Mouse (Mus musculus) hindbrain, embryonic 12.5 days (tissue): ENCODE measurements at regions not wholly inside any gene's neighbourhood (a gene's known extent, or its start where the extent isn't known, plus 50 kb on each side); places are given as distances from the start of the nearest gene placed in this dataset.
"Not testable (repeated sequence)": the region's sequence is repeated elsewhere in the genome, so short reads cannot be mapped to it uniquely, and the experiment has no call there.

Experiments
- ATAC-seq: fragments of 200-750 bp; cut with Nextera tagmentation; 2 replicates; pipeline ENCODE4 v1.8.0; 2017; ENCODE audit warnings: moderate TSS enrichment; ENCODE audit not compliant: low FRiP score
- H3K27ac ChIP-seq: fragments of 300-500 bp; sonication (generic); 2 replicates; pipeline ENCODE4 v1.5.1; 2016; ENCODE audit warnings: mild to moderate bottlenecking
- H3K27me3 ChIP-seq: fragments of 300-500 bp; sonication (generic); 2 replicates; pipeline ENCODE4 v1.6.1; 2016; ENCODE audit warnings: mild to moderate bottlenecking
- H3K36me3 ChIP-seq: fragments of 300-500 bp; sonication (generic); 2 replicates; pipeline ENCODE4 v1.6.1; 2016; ENCODE audit warnings: mild to moderate bottlenecking
- H3K4me1 ChIP-seq: fragments of 300-500 bp; sonication (generic); 2 replicates; pipeline ENCODE4 v1.6.1; 2016
- H3K4me2 ChIP-seq: fragments of 300-500 bp; sonication (generic); replicated peaks from 2 replicates; pipeline ENCODE4 v1.6.1; 2016; ENCODE audit warnings: mild to moderate bottlenecking
- H3K4me3 ChIP-seq: fragments of 300-500 bp; sonication (generic); 2 replicates; pipeline ENCODE4 v1.5.1; 2016; ENCODE audit warnings: mild to moderate bottlenecking
- H3K9ac ChIP-seq: fragments of 300-500 bp; sonication (generic); 2 replicates; pipeline ENCODE4 v1.6.1; 2016; ENCODE audit warnings: mild to moderate bottlenecking, moderate library complexity
- H3K9me3 ChIP-seq: fragments of 300-500 bp; sonication (generic); replicated peaks from 2 replicates; pipeline ENCODE4 v1.6.1; 2016; ENCODE audit warnings: mild to moderate bottlenecking
- WGBS: fragments of 180-500 bp; shearing (Covaris S2); methylation state at CpG from one replicate; pipeline ENCODE4 v1.1.7; 2016; 5-methylcytosine and 5-hydroxymethylcytosine counted together

- Histone ChIP-seq H3K36me3 (no peaks in the 10 kb centered on the region), H3K27ac (no peak overlapping the region), H3K4me2 (no peak overlapping the region), H3K4me1 (peaks cover 10% of the 10 kb centered on the region), H3K4me3 (no peak overlapping the region), H3K27me3 (no peaks in the 10 kb centered on the region), H3K9me3 (no peaks in the 10 kb centered on the region), H3K9ac (no peak overlapping the region)
- ATAC-seq: no peak
- 86% methylated on average over 5 of the region's 5 CpGs for WGBS
Measured at GRCm38 (mm10) chr7:73031407-73031806, 343.9 kb upstream of the Rgma start.

- Histone ChIP-seq H3K9me3 (no peaks in the 10 kb centered on the region), H3K9ac (no peak overlapping the region), H3K27ac (peak overlapping the region; percentile 50; the same call in 1 of the 2 replicates), H3K36me3 (no peaks in the 10 kb centered on the region), H3K4me1 (peaks cover 10% of the 10 kb centered on the region), H3K27me3 (no peaks in the 10 kb centered on the region), H3K4me2 (peak overlapping the region; percentile 21), H3K4me3 (no peak overlapping the region)
- WGBS: 71% methylated on average over 23 of the region's 23 CpGs
- peak; percentile 46 for ATAC-seq
Measured at GRCm38 (mm10) chr7:73032316-73032980, 342.9 kb upstream of the Rgma start.

GRCm38 (mm10) chr7:73036801-73037555 is 338.3 kb upstream of the Rgma start:
- H3K27me3 ChIP-seq: no peaks in the 10 kb centered on the region
- no peaks in the 10 kb centered on the region for H3K36me3 ChIP-seq
- H3K4me1 ChIP-seq: peaks cover 8% of the 10 kb centered on the region
- no peak for ATAC-seq
- no peak overlapping the region for H3K4me2 ChIP-seq
- no peaks in the 10 kb centered on the region for H3K9me3 ChIP-seq
- 67% methylated on average over 20 of the region's 20 CpGs for WGBS
- no peak overlapping the region for H3K4me3 ChIP-seq
- no peak overlapping the region for H3K27ac ChIP-seq
- no peak overlapping the region for H3K9ac ChIP-seq

GRCm38 (mm10) chr7:73037638-73038037 is 337.7 kb upstream of the Rgma start:
- Histone ChIP-seq H3K9ac (no peak overlapping the region), H3K27me3 (no peaks in the 10 kb centered on the region), H3K4me2 (no peak overlapping the region), H3K36me3 (no peaks in the 10 kb centered on the region), H3K27ac (no peak overlapping the region), H3K9me3 (no peaks in the 10 kb centered on the region), H3K4me1 (peaks cover 3% of the 10 kb centered on the region; the same call in 1 of the 2 replicates), H3K4me3 (no peak overlapping the region)
- WGBS: 94% methylated on average over 9 of the region's 9 CpGs
- ATAC-seq: no peak

GRCm38 (mm10) chr7:73039921-73040320 is 335.4 kb upstream of the Rgma start:
- no peak overlapping the region for H3K9ac ChIP-seq
- no peak overlapping the region for H3K27ac ChIP-seq
- 92% methylated on average over 4 of the region's 4 CpGs for WGBS
- H3K4me2 ChIP-seq: no peak overlapping the region
- no peaks in the 10 kb centered on the region for H3K9me3 ChIP-seq
- H3K4me3 ChIP-seq: no peak overlapping the region
- no peaks in the 10 kb centered on the region for H3K36me3 ChIP-seq
- ATAC-seq: no peak
- no peaks in the 10 kb centered on the region for H3K4me1 ChIP-seq
- no peaks in the 10 kb centered on the region for H3K27me3 ChIP-seq

- no peak for ATAC-seq
Measured at GRCm38 (mm10) chr7:73044316-73044715, 331.0 kb upstream of the Rgma start.

GRCm38 (mm10) chr7:73055891-73056290 is 319.4 kb upstream of the Rgma start:
- ATAC-seq: no peak
- Histone ChIP-seq H3K4me3 (no peak overlapping the region), H3K9me3 (no peaks in the 10 kb centered on the region), H3K27me3 (no peaks in the 10 kb centered on the region), H3K27ac (no peak overlapping the region), H3K4me1 (no peaks in the 10 kb centered on the region), H3K36me3 (no peaks in the 10 kb centered on the region), H3K9ac (no peak overlapping the region), H3K4me2 (no peak overlapping the region)
- WGBS: 95% methylated on average over 2 of the region's 2 CpGs

More at GRCm38 (mm10) chr7:73044316-73044715, 331.0 kb upstream of the Rgma start:
- Histone ChIP-seq H3K36me3 (no peaks in the 10 kb centered on the region), H3K4me1 (no peaks in the 10 kb centered on the region), H3K27me3 (no peaks in the 10 kb centered on the region), H3K9ac (no peak overlapping the region), H3K4me2 (no peak overlapping the region), H3K27ac (no peak overlapping the region), H3K9me3 (no peaks in the 10 kb centered on the region), H3K4me3 (no peak overlapping the region)
- WGBS: 85% methylated on average over 3 of the region's 3 CpGs

GRCm38 (mm10) chr7:73063556-73063955 is 311.8 kb upstream of the Rgma start:
- H3K4me1 ChIP-seq: no peaks in the 10 kb centered on the region
- H3K9ac ChIP-seq: no peak overlapping the region
- WGBS: 81% methylated on average over 3 of the region's 3 CpGs
- H3K4me2 ChIP-seq: no peak overlapping the region
- no peaks in the 10 kb centered on the region for H3K27me3 ChIP-seq
- H3K36me3 ChIP-seq: no peaks in the 10 kb centered on the region
- no peak overlapping the region for H3K4me3 ChIP-seq
- no peak overlapping the region for H3K27ac ChIP-seq
- H3K9me3 ChIP-seq: no peaks in the 10 kb centered on the region
- ATAC-seq: no peak

- H3K27me3 ChIP-seq: no peaks in the 10 kb centered on the region
- H3K27ac ChIP-seq: no peak overlapping the region
- H3K9ac ChIP-seq: no peak overlapping the region
- no peaks in the 10 kb centered on the region for H3K4me1 ChIP-seq
- H3K4me3 ChIP-seq: no peak overlapping the region
- H3K36me3 ChIP-seq: no peaks in the 10 kb centered on the region
- no peak overlapping the region for H3K4me2 ChIP-seq
- WGBS: 76% methylated on average over 1 of the region's 1 CpGs
- no peaks in the 10 kb centered on the region for H3K9me3 ChIP-seq
- ATAC-seq: no peak
Measured at GRCm38 (mm10) chr7:73068534-73068933, 306.8 kb upstream of the Rgma start.

GRCm38 (mm10) chr7:73069352-73069751 is 306.0 kb upstream of the Rgma start:
- Histone ChIP-seq H3K27ac (no peak overlapping the region), H3K4me1 (no peaks in the 10 kb centered on the region)
- no peak for ATAC-seq

GRCm38 (mm10) chr7:73075391-73075790 is 299.9 kb upstream of the Rgma start:
- not testable (repeated sequence) for H3K4me1 ChIP-seq, H3K9me3 ChIP-seq, H3K4me2 ChIP-seq, H3K9ac ChIP-seq, ATAC-seq, H3K27me3 ChIP-seq, H3K27ac ChIP-seq, H3K4me3 ChIP-seq, H3K36me3 ChIP-seq
- 92% methylated on average over 7 of the region's 7 CpGs for WGBS

More at GRCm38 (mm10) chr7:73069352-73069751, 306.0 kb upstream of the Rgma start:
- H3K27me3 ChIP-seq: no peaks in the 10 kb centered on the region
- H3K4me2 ChIP-seq: no peak overlapping the region
- WGBS: 79% methylated on average over 4 of the region's 4 CpGs
- H3K9ac ChIP-seq: no peak overlapping the region
- no peaks in the 10 kb centered on the region for H3K9me3 ChIP-seq
- H3K4me3 ChIP-seq: no peak overlapping the region
- no peaks in the 10 kb centered on the region for H3K36me3 ChIP-seq

- no peak overlapping the region for H3K9ac ChIP-seq
Measured at GRCm38 (mm10) chr7:73087496-73088185, 287.7 kb upstream of the Rgma start.

More at GRCm38 (mm10) chr7:73087496-73088185, 287.7 kb upstream of the Rgma start:
- no peaks in the 10 kb centered on the region for H3K9me3 ChIP-seq
- no peaks in the 10 kb centered on the region for H3K36me3 ChIP-seq
- H3K4me1 ChIP-seq: no peaks in the 10 kb centered on the region
- no peak overlapping the region for H3K4me2 ChIP-seq
- no peak overlapping the region for H3K27ac ChIP-seq
- 82% methylated on average over 10 of the region's 10 CpGs for WGBS
- no peaks in the 10 kb centered on the region for H3K27me3 ChIP-seq
- no peak overlapping the region for H3K4me3 ChIP-seq
- no peak for ATAC-seq
